Mouse (Mus musculus) erythroblast, embryonic 14.5 days (primary cell): Measurements from ENCODE around the gene Bmp2k.

Source experiments
- GATA1 ChIP-seq: IDR thresholded peaks from 2 replicates; pipeline ENCODE4 v1.6.1; 2012; ENCODE audit warnings: low read length, inconsistent platforms, mixed read lengths
- TAL1 ChIP-seq: IDR thresholded peaks from 3 replicates; pipeline ENCODE4 v1.6.1; 2012; ENCODE audit warnings: low read length, inconsistent platforms, mixed read lengths

DNA sequence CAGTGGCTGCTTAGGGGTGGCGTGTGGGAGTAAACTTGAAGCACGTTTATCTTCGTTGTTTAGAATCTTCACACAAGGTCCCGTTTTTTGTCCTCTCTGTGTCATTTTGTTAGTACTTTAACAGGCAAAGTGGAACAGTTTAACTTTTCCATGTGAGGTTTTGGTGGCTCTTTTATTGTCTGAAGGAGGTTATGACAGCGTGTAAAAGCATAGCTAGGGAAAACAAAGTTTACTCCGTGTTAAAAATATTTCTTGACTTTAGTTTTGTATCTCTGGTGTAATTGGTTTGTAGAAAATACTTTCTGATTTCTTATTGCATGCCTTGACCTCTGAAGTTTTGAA is 1.0 kb downstream of the Bmp2k start:
- TF ChIP-seq GATA1, result no peak
- TF ChIP-seq TAL1, result no peak
